Mouse (Mus musculus) heart, embryonic 15.5 days (tissue): Measurements from ENCODE around the gene Tmem45b. TPM values are rescaled to one million over a fixed set of nuclear protein-coding genes. Genes with fewer than 3 reads are reported as not detected.

Experiments
- ATAC-seq: fragments of 200-750 bp; cut with Nextera tagmentation; replicated peaks from 2 replicates; pipeline ENCODE4 v1.8.0; 2017; ENCODE audit warnings: low read depth, moderate TSS enrichment; ENCODE audit not compliant: insufficient number of reproducible peaks, insufficient read depth, low FRiP score
- H3K27ac ChIP-seq: fragments of 300-500 bp; sonication (generic); 2 replicates; pipeline ENCODE4 v1.5.1; 2015; ENCODE audit warnings: mild to moderate bottlenecking, inconsistent platforms
- H3K27me3 ChIP-seq: fragments of 300-500 bp; sonication (generic); 2 replicates; pipeline ENCODE4 v1.6.1; 2015; ENCODE audit warnings: inconsistent platforms
- H3K36me3 ChIP-seq: fragments of 300-500 bp; sonication (generic); 2 replicates; pipeline ENCODE4 v1.6.1; 2015; ENCODE audit warnings: mild to moderate bottlenecking, inconsistent platforms
- H3K4me1 ChIP-seq: fragments of 300-500 bp; sonication (generic); replicated peaks from 2 replicates; pipeline ENCODE4 v1.6.1; 2015; ENCODE audit warnings: inconsistent platforms
- H3K4me2 ChIP-seq: fragments of 300-500 bp; sonication (generic); 2 replicates; pipeline ENCODE4 v1.6.1; 2015; ENCODE audit warnings: inconsistent platforms, mild to moderate bottlenecking, moderate library complexity
- H3K4me3 ChIP-seq: fragments of 300-500 bp; sonication (generic); 2 replicates; pipeline ENCODE4 v1.5.1; 2015; ENCODE audit warnings: mild to moderate bottlenecking, inconsistent platforms
- H3K9ac ChIP-seq: fragments of 300-500 bp; sonication (generic); 2 replicates; pipeline ENCODE4 v1.6.1; 2015; ENCODE audit warnings: mild to moderate bottlenecking, inconsistent platforms
- H3K9me3 ChIP-seq: fragments of 300-500 bp; sonication (generic); replicated peaks from 2 replicates; pipeline ENCODE4 v1.6.1; 2016; ENCODE audit warnings: inconsistent platforms
- WGBS: fragments of 180-500 bp; shearing (Covaris S2); methylation state at CpG from one replicate; pipeline ENCODE4 v1.1.7; 2015; ENCODE audit warnings: mixed read lengths; 5-methylcytosine and 5-hydroxymethylcytosine counted together
- polyA plus RNA-seq: library from polyadenylated mRNA; unstranded; fragments of >200 nt; fragmentation: Nextera tagmentation; extraction: Ambion mirVana; gene quantifications from 2 replicates; pipeline ENCODE4 v1.2.1, GENCODE M21; 2015

The Tmem45b gene
- polyA plus RNA-seq, 1 experiment from 2014 or later = not detected

DNA sequence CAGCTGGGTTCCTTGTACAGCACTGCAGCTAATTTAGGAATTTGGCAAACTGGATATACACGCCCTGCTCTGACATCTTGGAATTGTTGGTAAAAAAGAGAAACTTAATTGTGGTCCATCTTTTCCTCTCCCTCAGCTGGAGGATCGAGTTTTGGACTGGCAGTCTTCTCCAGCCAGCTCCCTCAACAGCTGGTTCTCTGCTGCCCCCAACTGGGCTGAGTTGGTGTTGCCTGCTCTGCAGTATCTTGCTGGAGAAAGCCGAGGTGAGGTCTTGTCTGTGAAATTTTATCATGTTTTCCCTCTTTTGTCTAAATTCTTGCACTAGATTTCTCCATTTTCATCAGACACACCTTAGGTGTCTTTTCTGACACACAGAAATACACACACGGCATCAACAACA, 63.8 kb downstream of the Tmem45b start:
- H3K4me3 ChIP-seq = no peak overlapping the region
- no peak for ATAC-seq
- H3K27me3 ChIP-seq = no peaks in the 10 kb centered on the region
- WGBS = 50% methylated on average over 4 of the region's 4 CpGs
- H3K27ac ChIP-seq = no peak overlapping the region
- no peak overlapping the region for H3K9ac ChIP-seq
- H3K4me1 ChIP-seq = no peaks in the 10 kb centered on the region
- H3K4me2 ChIP-seq = no peak overlapping the region
- H3K36me3 ChIP-seq = peaks cover 93% of the 10 kb centered on the region
- no peaks in the 10 kb centered on the region for H3K9me3 ChIP-seq

GRCm38 (mm10) chr9:31387206-31387605, 77.1 kb downstream of the Tmem45b start:
- Histone ChIP-seq H3K27me3 (no peaks in the 10 kb centered on the region), H3K4me3 (peak overlapping the region; percentile 77), H3K9me3 (no peaks in the 10 kb centered on the region), H3K36me3 (peaks cover 33% of the 10 kb centered on the region), H3K9ac (0 out of 2 replicates have a peak overlapping the region, but pooled peaks have one; percentile 78), H3K4me2 (peak overlapping the region; percentile 59), H3K4me1 (peaks cover 16% of the 10 kb centered on the region), H3K27ac (no peak overlapping the region)
- ATAC-seq = no peak
- WGBS = 75% methylated on average over 5 of the region's 5 CpGs

DNA sequence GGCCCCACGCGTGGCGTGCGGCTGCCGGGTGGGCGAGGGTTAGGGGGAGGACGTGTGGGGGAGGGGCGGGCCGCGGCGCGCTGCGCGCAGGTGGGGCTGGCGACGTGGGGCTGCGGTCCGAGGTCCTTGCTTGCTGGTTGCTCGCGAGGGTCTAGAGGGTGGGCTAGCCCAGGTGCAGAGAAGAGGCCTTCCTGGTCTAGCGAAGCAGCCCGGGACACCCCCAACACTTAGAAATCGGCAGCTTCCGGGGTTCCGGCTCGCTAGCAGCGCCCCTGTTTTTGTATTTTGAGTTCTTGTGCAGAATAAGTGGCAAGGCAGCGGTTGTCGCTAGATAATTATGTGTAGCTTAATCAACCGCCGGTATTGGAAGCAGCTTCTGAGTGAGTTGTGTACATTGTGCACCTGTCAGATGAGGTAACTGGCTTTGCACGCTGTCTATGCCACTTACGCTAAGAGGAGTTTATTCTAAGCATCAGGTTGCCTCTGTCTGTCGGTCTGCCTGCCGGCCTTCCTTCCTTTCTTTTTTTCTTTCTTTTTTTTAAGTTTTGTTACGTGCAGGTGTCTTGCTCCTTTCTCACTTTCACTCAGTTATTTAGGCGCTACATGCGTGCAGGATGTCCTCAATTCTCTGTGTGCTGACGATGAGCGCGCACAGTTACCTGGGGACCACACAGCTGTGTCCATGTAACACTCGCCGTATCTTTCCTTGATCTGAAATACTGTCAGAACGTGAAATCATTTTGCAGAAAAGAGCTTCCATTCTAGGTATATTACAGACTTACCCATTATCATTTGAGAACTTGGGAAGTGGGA, 77.7 kb downstream of the Tmem45b start:
- H3K27ac ChIP-seq = peak overlapping the region; percentile 50
- ATAC-seq = peak; percentile 45
- WGBS = 9% methylated on average over 44 of the region's 44 CpGs

GRCm38 (mm10) chr9:31385947-31386354, 78.3 kb downstream of the Tmem45b start, which contains the start of gene Nfrkb:
Nfrkb (plus strand) TSS chr9:31386192.
- peak within 1 kb of the TSS; percentile 77 for H3K4me3 ChIP-seq
- H3K9me3 ChIP-seq = no peaks in the 10 kb centered on the region
- H3K27ac ChIP-seq = peak within 1 kb of the TSS; percentile 50
- peak within 1 kb of the TSS; percentile 78 for H3K9ac ChIP-seq
- ATAC-seq = peak; percentile 97
- H3K4me2 ChIP-seq = peak within 1 kb of the TSS; percentile 59
- peaks cover 16% of the 10 kb centered on the region for H3K4me1 ChIP-seq
- peaks cover 20% of the 10 kb centered on the region for H3K36me3 ChIP-seq
- WGBS = under 1% methylated on average over 46 of the region's 46 CpGs
- H3K27me3 ChIP-seq = no peaks in the 10 kb centered on the region

More for the DNA sequence above, 77.7 kb downstream of the Tmem45b start:
- H3K9ac ChIP-seq = peak overlapping the region; percentile 78
- peaks cover 16% of the 10 kb centered on the region for H3K4me1 ChIP-seq
- peak overlapping the region; percentile 59 for H3K4me2 ChIP-seq
- H3K4me3 ChIP-seq = peak overlapping the region; percentile 77
- no peaks in the 10 kb centered on the region for H3K9me3 ChIP-seq
- peaks cover 26% of the 10 kb centered on the region for H3K36me3 ChIP-seq
- H3K27me3 ChIP-seq = no peaks in the 10 kb centered on the region

DNA sequence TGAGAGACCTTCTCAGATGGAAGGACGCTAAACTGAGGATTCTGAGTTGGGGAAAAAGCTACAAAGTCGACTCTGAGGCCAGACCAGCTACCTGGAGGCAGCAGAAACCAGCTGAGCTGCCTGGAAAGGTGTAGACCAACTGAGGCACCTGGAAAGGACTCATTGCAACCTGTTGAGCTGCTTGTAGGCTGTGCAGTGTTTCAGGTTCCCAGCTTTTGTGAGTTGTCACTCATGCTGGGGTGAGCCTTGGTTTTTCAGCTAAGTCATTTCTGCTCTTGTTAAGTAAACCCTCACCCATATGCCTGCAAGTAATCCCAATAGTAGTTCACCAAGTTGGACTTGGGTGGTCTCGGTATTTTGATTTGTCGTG, 78.8 kb downstream of the Tmem45b start:
- Histone ChIP-seq H3K9me3 (no peaks in the 10 kb centered on the region), H3K27ac (no peak overlapping the region), H3K4me1 (peaks cover 16% of the 10 kb centered on the region), H3K27me3 (no peaks in the 10 kb centered on the region), H3K4me2 (peak overlapping the region; percentile 59), H3K36me3 (peaks cover 15% of the 10 kb centered on the region), H3K9ac (peak overlapping the region; percentile 78), H3K4me3 (peak overlapping the region; percentile 77)
- 17% methylated on average over 4 of the region's 4 CpGs for WGBS
- no peak for ATAC-seq

GRCm38 (mm10) chr9:31384786-31385499, 79.3 kb downstream of the Tmem45b start:
- peaks cover 10% of the 10 kb centered on the region for H3K36me3 ChIP-seq
- peak overlapping the region; percentile 59 for H3K4me2 ChIP-seq
- peaks cover 16% of the 10 kb centered on the region for H3K4me1 ChIP-seq
- ATAC-seq = no peak
- 0 out of 2 replicates have a peak overlapping the region, but pooled peaks have one; percentile 77 for H3K4me3 ChIP-seq
- no peak overlapping the region for H3K9ac ChIP-seq
- no peaks in the 10 kb centered on the region for H3K27me3 ChIP-seq
- 75% methylated on average over 17 of the region's 17 CpGs for WGBS
- H3K27ac ChIP-seq = no peak overlapping the region
- H3K9me3 ChIP-seq = no peaks in the 10 kb centered on the region

DNA sequence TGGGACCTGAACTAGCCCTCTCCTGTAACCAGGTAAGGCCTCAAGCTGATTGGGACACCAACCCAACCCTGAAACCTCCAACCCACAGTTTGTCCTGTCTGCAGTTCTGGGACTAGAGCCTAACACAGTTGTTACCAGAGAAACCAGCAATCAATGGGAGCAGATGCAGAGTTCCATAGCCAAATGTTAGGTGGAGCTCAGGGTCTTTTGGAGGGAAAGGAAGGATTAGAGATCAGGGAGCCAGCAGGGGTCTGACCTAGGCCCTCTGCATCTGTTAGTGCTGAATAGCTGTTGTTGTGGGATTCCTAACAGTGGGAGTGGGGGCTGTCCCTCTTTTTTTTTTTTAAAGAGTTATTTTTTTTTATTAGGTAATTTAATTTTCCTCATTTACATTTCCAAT, 87.6 kb downstream of the Tmem45b start:
- ATAC-seq = no peak
- Histone ChIP-seq H3K27me3 (no peaks in the 10 kb centered on the region), H3K9me3 (no peaks in the 10 kb centered on the region)

More for the DNA sequence above, 87.6 kb downstream of the Tmem45b start:
- Histone ChIP-seq H3K36me3 (peaks cover 7% of the 10 kb centered on the region; the same call in 1 of the 2 replicates), H3K4me1 (no peaks in the 10 kb centered on the region), H3K4me3 (no peak overlapping the region), H3K9ac (no peak overlapping the region), H3K27ac (no peak overlapping the region), H3K4me2 (no peak overlapping the region)

Other genes with a start within 250 kb of the Tmem45b start
- 3.2 and 4.2 TPM in 2 replicates for gene Prdm10, start 183.9 kb downstream of the Tmem45b start, polyA plus RNA-seq
- 11.6 and 15.3 TPM in 2 replicates for gene Nfrkb, start 78.3 kb downstream of the Tmem45b start, polyA plus RNA-seq